Mouse (Mus musculus) liver, postnatal 0 days (tissue): Measurements from ENCODE around the gene Ror1.

Experiments
- CTCF ChIP-seq: sonication (generic); IDR thresholded peaks from 2 replicates; pipeline ENCODE4 v1.5.1; 2016; ENCODE audit warnings: antibody characterized with exemption, low read depth
- EP300 ChIP-seq: IDR thresholded peaks from 2 replicates; pipeline ENCODE4 v1.6.1; 2016; ENCODE audit warnings: antibody characterized with exemption, low read depth, mild to moderate bottlenecking

GRCm38 (mm10) chr4:100165790-100166189 lies 70.2 kb downstream of the Ror1 start:
- TF ChIP-seq CTCF, result no peak
- no peak for TF ChIP-seq EP300
